Mouse (Mus musculus): ENCODE data around the gene Anks6. TPM values are rescaled to one million over a fixed set of nuclear protein-coding genes. Genes with fewer than 3 reads are reported as not detected.

Anks6 gene
- polyA plus RNA-seq, 2 experiments = 0.05 to 0.23 TPM

- TF ChIP-seq CTCF (IDR thresholded peaks at IDR 0.05; ENCODE audit: low read depth) = no peak
- TF ChIP-seq EP300 (IDR thresholded peaks at IDR 0.05; ENCODE audit: low read depth) = no peak
- Histone ChIP-seq H3K27me3 (ENCODE audit: control insufficient read depth, insufficient read depth, low read length) (peaks cover 36% of the 10 kb centered on the region), H3K27ac (no peak overlapping the region), H3K9ac (replicated peaks) (no peak overlapping the region), H3K4me3 (ENCODE audit: insufficient read depth in 1 of 2, low read depth in 2 of 2, low read length in 2 of 2) (no peak overlapping the region), H3K4me1 (replicated peaks; ENCODE audit: control insufficient read depth in 2 of 2, insufficient read depth in 2 of 2, low read length in 1 of 2) (no peaks in the 10 kb centered on the region), H3K9me3 (ENCODE audit: control insufficient read depth, low read length) (no peaks in the 10 kb centered on the region), H3K36me3 (replicated peaks; ENCODE audit: control insufficient read depth, insufficient read depth, low read depth) (no peaks in the 10 kb centered on the region), H3K4me2 (ENCODE audit: low read depth) (no peak overlapping the region; the same call in 1 of the 2 replicates)
- DNase-seq (ENCODE audit: low read depth in 3 of 3, low spot score in 3 of 3) (no peak), ATAC-seq (ENCODE audit: insufficient read depth) (no peak)
- 5% methylated on average over 29 of the region's 29 CpGs for WGBS (ENCODE audit: insufficient replicate concordance)
Measured at GRCm38 (mm10) chr4:46990281-46991015, 66.8 kb downstream of the Anks6 start.

DNA sequence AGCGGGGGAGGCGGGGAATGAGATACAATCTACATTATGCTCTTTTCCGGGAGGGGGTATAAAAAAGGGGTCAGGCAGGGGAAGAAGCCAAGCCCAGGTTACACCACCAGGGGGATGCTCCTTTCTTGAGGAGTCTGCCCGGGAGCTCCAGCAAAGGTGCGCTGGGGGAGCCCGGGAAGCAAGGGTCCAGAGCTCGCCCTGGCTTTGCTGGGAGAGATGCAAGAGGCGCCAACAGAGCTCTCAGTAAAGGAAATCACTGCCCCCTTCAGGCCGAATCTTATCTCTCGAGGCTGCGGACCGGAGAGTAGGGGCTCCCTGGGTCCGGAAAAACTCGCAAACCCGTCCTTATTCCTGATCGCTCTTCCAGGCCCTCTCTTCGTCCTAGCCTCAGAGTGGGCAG is 67.4 kb downstream of the Anks6 start:
- Histone ChIP-seq H3K4me1 (replicated peaks; ENCODE audit: control insufficient read depth in 2 of 2, insufficient read depth in 2 of 2, low read length in 1 of 2) (no peaks in the 10 kb centered on the region), H3K4me2 (ENCODE audit: low read depth) (no peak overlapping the region), H3K27me3 (ENCODE audit: control insufficient read depth, insufficient read depth, low read length) (peaks cover 36% of the 10 kb centered on the region), H3K4me3 (ENCODE audit: insufficient read depth in 1 of 2, low read depth in 2 of 2, low read length in 2 of 2) (no peak overlapping the region), H3K9me3 (ENCODE audit: control insufficient read depth, low read length) (no peaks in the 10 kb centered on the region), H3K36me3 (replicated peaks; ENCODE audit: control insufficient read depth, insufficient read depth, low read depth) (no peaks in the 10 kb centered on the region), H3K27ac (no peak overlapping the region), H3K9ac (replicated peaks) (no peak overlapping the region)
- ATAC-seq (ENCODE audit: insufficient read depth) = no peak
- no peak for DNase-seq (ENCODE audit: low read depth in 3 of 3, low spot score in 3 of 3)
- 2% methylated on average over 17 of the region's 17 CpGs for WGBS (ENCODE audit: insufficient replicate concordance)
- TF ChIP-seq CTCF (IDR thresholded peaks at IDR 0.05; ENCODE audit: low read depth) (peak; percentile 51), EP300 (IDR thresholded peaks at IDR 0.05; ENCODE audit: low read depth) (no peak)

GRCm38 (mm10) chr4:46988824-46989223 is 68.4 kb downstream of the Anks6 start:
- 59% methylated on average over 4 of the region's 4 CpGs for WGBS (ENCODE audit: insufficient replicate concordance)
- peaks cover 36% of the 10 kb centered on the region for H3K27me3 ChIP-seq (ENCODE audit: control insufficient read depth, insufficient read depth, low read length)
- no peaks in the 10 kb centered on the region for H3K9me3 ChIP-seq (ENCODE audit: control insufficient read depth, low read length)
- H3K36me3 ChIP-seq (replicated peaks; ENCODE audit: control insufficient read depth, insufficient read depth, low read depth) = no peaks in the 10 kb centered on the region
- no peak overlapping the region for H3K27ac ChIP-seq
- ATAC-seq (ENCODE audit: insufficient read depth) (no peak), DNase-seq (ENCODE audit: low read depth in 3 of 3, low spot score in 3 of 3) (no peak)
- no peak for TF ChIP-seq CTCF (IDR thresholded peaks at IDR 0.05; ENCODE audit: low read depth)
- no peak for TF ChIP-seq EP300 (IDR thresholded peaks at IDR 0.05; ENCODE audit: low read depth)
- H3K4me1 ChIP-seq (replicated peaks; ENCODE audit: control insufficient read depth in 2 of 2, insufficient read depth in 2 of 2, low read length in 1 of 2) = no peaks in the 10 kb centered on the region
- H3K4me3 ChIP-seq (ENCODE audit: insufficient read depth in 1 of 2, low read depth in 2 of 2, low read length in 2 of 2) = no peak overlapping the region
- no peak overlapping the region for H3K9ac ChIP-seq (replicated peaks)
- no peak overlapping the region for H3K4me2 ChIP-seq (ENCODE audit: low read depth)

DNA sequence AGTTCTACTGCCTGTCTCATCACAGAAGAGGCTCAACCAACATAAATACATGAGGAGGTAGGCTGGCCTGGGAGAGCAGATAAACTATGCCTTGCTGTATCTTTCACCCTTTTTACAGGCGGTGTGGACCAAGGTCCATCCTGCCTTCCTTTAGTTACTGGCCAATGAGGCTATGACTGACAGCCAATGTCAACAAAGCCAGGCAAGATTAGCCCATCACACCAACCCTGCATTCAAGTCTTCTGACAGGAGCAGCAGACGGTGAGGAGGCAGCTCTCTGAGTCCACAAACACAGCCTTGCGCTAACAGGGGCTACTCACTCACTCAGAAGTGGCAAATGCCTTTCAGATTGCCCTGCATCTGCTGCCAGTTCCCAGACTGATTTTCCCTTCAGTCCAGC is 69.0 kb downstream of the Anks6 start:
- Histone ChIP-seq H3K27me3 (ENCODE audit: control insufficient read depth, insufficient read depth, low read length) (peaks cover 36% of the 10 kb centered on the region), H3K9me3 (ENCODE audit: control insufficient read depth, low read length) (no peaks in the 10 kb centered on the region), H3K27ac (no peak overlapping the region), H3K9ac (replicated peaks) (no peak overlapping the region), H3K36me3 (replicated peaks; ENCODE audit: control insufficient read depth, insufficient read depth, low read depth) (no peaks in the 10 kb centered on the region), H3K4me1 (replicated peaks; ENCODE audit: control insufficient read depth in 2 of 2, insufficient read depth in 2 of 2, low read length in 1 of 2) (no peaks in the 10 kb centered on the region), H3K4me3 (ENCODE audit: insufficient read depth in 1 of 2, low read depth in 2 of 2, low read length in 2 of 2) (no peak overlapping the region), H3K4me2 (ENCODE audit: low read depth) (no peak overlapping the region)
- ATAC-seq (ENCODE audit: insufficient read depth) = no peak
- 38% methylated on average over 3 of the region's 3 CpGs for WGBS (ENCODE audit: insufficient replicate concordance)
- no peak for TF ChIP-seq EP300 (IDR thresholded peaks at IDR 0.05; ENCODE audit: low read depth)
- TF ChIP-seq CTCF (IDR thresholded peaks at IDR 0.05; ENCODE audit: low read depth) = no peak
- DNase-seq (ENCODE audit: low read depth in 3 of 3, low spot score in 3 of 3) = no peak

GRCm38 (mm10) chr4:46987809-46988208 is 69.4 kb downstream of the Anks6 start:
- Histone ChIP-seq H3K27ac (no peak overlapping the region), H3K27me3 (ENCODE audit: control insufficient read depth, insufficient read depth, low read length) (peaks cover 34% of the 10 kb centered on the region), H3K4me2 (ENCODE audit: low read depth) (no peak overlapping the region), H3K9me3 (ENCODE audit: control insufficient read depth, low read length) (no peaks in the 10 kb centered on the region), H3K4me1 (replicated peaks; ENCODE audit: control insufficient read depth in 2 of 2, insufficient read depth in 2 of 2, low read length in 1 of 2) (no peaks in the 10 kb centered on the region), H3K36me3 (replicated peaks; ENCODE audit: control insufficient read depth, insufficient read depth, low read depth) (no peaks in the 10 kb centered on the region), H3K9ac (replicated peaks) (no peak overlapping the region), H3K4me3 (ENCODE audit: insufficient read depth in 1 of 2, low read depth in 2 of 2, low read length in 2 of 2) (no peak overlapping the region)
- TF ChIP-seq EP300 (IDR thresholded peaks at IDR 0.05; ENCODE audit: low read depth) (no peak), CTCF (IDR thresholded peaks at IDR 0.05; ENCODE audit: low read depth) (no peak)
- WGBS (ENCODE audit: insufficient replicate concordance) = 62% methylated on average over 6 of the region's 6 CpGs
- ATAC-seq (ENCODE audit: insufficient read depth) = no peak
- DNase-seq (ENCODE audit: low read depth in 3 of 3, low spot score in 3 of 3) = no peak
